Mouse (Mus musculus) liver, postnatal 0 days (tissue): ENCODE measurements around the gene Grm1. TPM values are rescaled to one million over a fixed set of nuclear protein-coding genes. Genes with fewer than 3 reads are reported as not detected.

Source experiments
- ATAC-seq: fragments of 200-750 bp; cut with Nextera tagmentation; 2 replicates; pipeline ENCODE4 v1.8.0; 2017; ENCODE audit warnings: mild to moderate bottlenecking, moderate library complexity
- DNase-seq: peaks from one replicate; pipeline ENCODE4 v3.0.0-alpha.2; 2016
- H3K27ac ChIP-seq: fragments of 300-500 bp; sonication (generic); 2 replicates; pipeline ENCODE4 v1.5.1; 2014; ENCODE audit warnings: antibody characterized with exemption, moderate library complexity, mild to moderate bottlenecking, low read depth
- H3K27me3 ChIP-seq: fragments of 300-500 bp; sonication (generic); 2 replicates; pipeline ENCODE4 v1.6.1; 2014; ENCODE audit warnings: low read length, control low read depth, mixed read lengths; ENCODE audit not compliant: insufficient read depth
- H3K36me3 ChIP-seq: fragments of 300-500 bp; sonication (generic); replicated peaks from 2 replicates; pipeline ENCODE4 v1.6.1; 2014; ENCODE audit warnings: mild to moderate bottlenecking, control low read depth, low read length, moderate library complexity, mixed read lengths; ENCODE audit not compliant: insufficient read depth
- H3K4me1 ChIP-seq: fragments of 300-500 bp; sonication (generic); 2 replicates; pipeline ENCODE4 v1.6.1; 2014; ENCODE audit warnings: antibody characterized with exemption, mild to moderate bottlenecking, control low read depth; ENCODE audit not compliant: insufficient read depth
- H3K4me2 ChIP-seq: fragments of 300-500 bp; sonication (generic); 2 replicates; pipeline ENCODE4 v1.6.1; 2014; ENCODE audit warnings: low read depth, mild to moderate bottlenecking, low read length, moderate library complexity, mixed read lengths
- H3K4me3 ChIP-seq: fragments of 300-500 bp; sonication (generic); 2 replicates; pipeline ENCODE4 v1.5.1; 2014; ENCODE audit warnings: low read depth, low read length
- H3K9ac ChIP-seq: fragments of 300-500 bp; sonication (generic); replicated peaks from 2 replicates; pipeline ENCODE4 v1.6.1; 2014; ENCODE audit warnings: mild to moderate bottlenecking, moderate library complexity
- H3K9me3 ChIP-seq: fragments of 300-500 bp; sonication (generic); 2 replicates; pipeline ENCODE4 v1.6.1; 2016; ENCODE audit warnings: mild to moderate bottlenecking, control low read depth, low read length, mixed read lengths
- CTCF ChIP-seq: sonication (generic); IDR thresholded peaks from 2 replicates; pipeline ENCODE4 v1.5.1; 2016; ENCODE audit warnings: antibody characterized with exemption, low read depth
- EP300 ChIP-seq: IDR thresholded peaks from 2 replicates; pipeline ENCODE4 v1.6.1; 2016; ENCODE audit warnings: antibody characterized with exemption, low read depth, mild to moderate bottlenecking
- WGBS: fragments of 180-500 bp; shearing (Covaris S2); extraction: QIAGEN DNeasy Blood & Tissue Kit; methylation state at CpG from one replicate; pipeline ENCODE4 v1.1.7; 2014; ENCODE audit not compliant: insufficient replicate concordance; 5-methylcytosine and 5-hydroxymethylcytosine counted together
- polyA plus RNA-seq: library from polyadenylated mRNA; unstranded; fragments of >200 nt; fragmentation: Nextera tagmentation; extraction: Ambion mirVana; gene quantifications from 2 replicates; pipeline ENCODE4 v1.2.1, GENCODE M21; 2015

Gene Grm1
- polyA plus RNA-seq, 1 experiment from 2014 or later = not detected

GRCm38 (mm10) chr10:10864759-10865158 is 217.4 kb downstream of the Grm1 start:
- Histone ChIP-seq H3K36me3 (no peaks in the 10 kb centered on the region), H3K4me3 (no peak overlapping the region), H3K9ac (no peak overlapping the region), H3K4me1 (no peaks in the 10 kb centered on the region), H3K9me3 (no peaks in the 10 kb centered on the region), H3K27me3 (no peaks in the 10 kb centered on the region), H3K4me2 (no peak overlapping the region), H3K27ac (no peak overlapping the region)
- DNase-seq (no peak), ATAC-seq (no peak)
- TF ChIP-seq CTCF (no peak), EP300 (no peak)
- WGBS = 55% methylated on average over 5 of the region's 5 CpGs

- no peaks in the 10 kb centered on the region for H3K9me3 ChIP-seq
- no peak overlapping the region for H3K27ac ChIP-seq
- H3K4me3 ChIP-seq = no peak overlapping the region
- no peak for ATAC-seq
- H3K9ac ChIP-seq = no peak overlapping the region
- no peaks in the 10 kb centered on the region for H3K4me1 ChIP-seq
- H3K36me3 ChIP-seq = no peaks in the 10 kb centered on the region
- no peak for TF ChIP-seq CTCF
- 69% methylated on average over 7 of the region's 7 CpGs for WGBS
- no peak for DNase-seq
- H3K4me2 ChIP-seq = no peak overlapping the region
- H3K27me3 ChIP-seq = no peaks in the 10 kb centered on the region
Measured at GRCm38 (mm10) chr10:10847376-10848286, 234.5 kb downstream of the Grm1 start.

GRCm38 (mm10) chr10:10845059-10845685 is 237.0 kb downstream of the Grm1 start:
- H3K36me3 ChIP-seq = no peaks in the 10 kb centered on the region

GRCm38 (mm10) chr10:10835406-10835805 is 246.8 kb downstream of the Grm1 start:
- TF ChIP-seq EP300 (no peak), CTCF (no peak)
- no peak overlapping the region for H3K9ac ChIP-seq
- no peaks in the 10 kb centered on the region for H3K36me3 ChIP-seq
- ATAC-seq (no peak), DNase-seq (no peak)
- no peak overlapping the region for H3K4me2 ChIP-seq
- no peaks in the 10 kb centered on the region for H3K4me1 ChIP-seq
- H3K9me3 ChIP-seq = no peaks in the 10 kb centered on the region
- H3K27me3 ChIP-seq = no peaks in the 10 kb centered on the region
- no peak overlapping the region for H3K4me3 ChIP-seq
- H3K27ac ChIP-seq = no peak overlapping the region

More at GRCm38 (mm10) chr10:10845059-10845685, 237.0 kb downstream of the Grm1 start:
- H3K9ac ChIP-seq = no peak overlapping the region
- H3K27me3 ChIP-seq = no peaks in the 10 kb centered on the region
- 68% methylated on average over 5 of the region's 5 CpGs for WGBS
- no peak overlapping the region for H3K27ac ChIP-seq
- H3K4me3 ChIP-seq = no peak overlapping the region
- TF ChIP-seq EP300 (no peak), CTCF (no peak)
- no peak overlapping the region for H3K4me2 ChIP-seq
- no peak for ATAC-seq
- H3K4me1 ChIP-seq = no peaks in the 10 kb centered on the region
- DNase-seq = no peak
- H3K9me3 ChIP-seq = no peaks in the 10 kb centered on the region

GRCm38 (mm10) chr10:10834828-10835227 is 247.3 kb downstream of the Grm1 start:
- Histone ChIP-seq H3K9me3 (no peaks in the 10 kb centered on the region), H3K36me3 (no peaks in the 10 kb centered on the region), H3K4me1 (no peaks in the 10 kb centered on the region), H3K9ac (no peak overlapping the region), H3K4me2 (no peak overlapping the region), H3K27ac (no peak overlapping the region), H3K4me3 (no peak overlapping the region), H3K27me3 (no peaks in the 10 kb centered on the region)
- ATAC-seq (no peak), DNase-seq (no peak)
- TF ChIP-seq EP300 = no peak
- TF ChIP-seq CTCF = no peak
- 61% methylated on average over 3 of the region's 3 CpGs for WGBS

GRCm38 (mm10) chr10:10831141-10831540 is 251.0 kb downstream of the Grm1 start:
- WGBS = 66% methylated on average over 1 of the region's 1 CpGs
- H3K4me2 ChIP-seq = no peak overlapping the region
- ATAC-seq = no peak

More at GRCm38 (mm10) chr10:10831141-10831540, 251.0 kb downstream of the Grm1 start:
- TF ChIP-seq CTCF = no peak
- no peak for TF ChIP-seq EP300
- no peak overlapping the region for H3K27ac ChIP-seq
- H3K27me3 ChIP-seq = no peaks in the 10 kb centered on the region
- no peak overlapping the region for H3K9ac ChIP-seq
- no peaks in the 10 kb centered on the region for H3K9me3 ChIP-seq
- DNase-seq = no peak
- H3K4me3 ChIP-seq = no peak overlapping the region
- H3K36me3 ChIP-seq = no peaks in the 10 kb centered on the region
- H3K4me1 ChIP-seq = no peaks in the 10 kb centered on the region
